Mouse (Mus musculus) hindbrain, embryonic 13.5 days (tissue): ENCODE measurements at regions not wholly inside any gene's neighbourhood (a gene's known extent, or its start where the extent isn't known, plus 50 kb on each side); places are given as distances from the start of the nearest gene placed in this dataset.
"Not testable (repeated sequence)": the region's sequence is repeated elsewhere in the genome, so short reads cannot be mapped to it uniquely, and the experiment has no call there.

Experiments used
- ATAC-seq: fragments of 200-750 bp; cut with Nextera tagmentation; 2 replicates; pipeline ENCODE4 v1.8.0; 2017; ENCODE audit warnings: moderate TSS enrichment; ENCODE audit not compliant: low FRiP score
- H3K27ac ChIP-seq: fragments of 300-500 bp; sonication (generic); 2 replicates; pipeline ENCODE4 v1.5.1; 2015; ENCODE audit warnings: inconsistent platforms, mild to moderate bottlenecking, moderate library complexity
- H3K27me3 ChIP-seq: fragments of 300-500 bp; sonication (generic); 2 replicates; pipeline ENCODE4 v1.6.1; 2015; ENCODE audit warnings: mild to moderate bottlenecking, inconsistent platforms
- H3K36me3 ChIP-seq: fragments of 300-500 bp; sonication (generic); 2 replicates; pipeline ENCODE4 v1.6.1; 2015; ENCODE audit warnings: mild to moderate bottlenecking, inconsistent platforms
- H3K4me1 ChIP-seq: fragments of 300-500 bp; sonication (generic); replicated peaks from 2 replicates; pipeline ENCODE4 v1.6.1; 2015; ENCODE audit warnings: inconsistent platforms
- H3K4me2 ChIP-seq: fragments of 300-500 bp; sonication (generic); 2 replicates; pipeline ENCODE4 v1.6.1; 2015; ENCODE audit warnings: inconsistent platforms, mild to moderate bottlenecking, moderate library complexity
- H3K4me3 ChIP-seq: fragments of 300-500 bp; sonication (generic); 2 replicates; pipeline ENCODE4 v1.5.1; 2015; ENCODE audit warnings: mild to moderate bottlenecking, inconsistent platforms
- H3K9ac ChIP-seq: fragments of 300-500 bp; sonication (generic); 2 replicates; pipeline ENCODE4 v1.6.1; 2015; ENCODE audit warnings: mild to moderate bottlenecking, inconsistent platforms
- H3K9me3 ChIP-seq: fragments of 300-500 bp; sonication (generic); 2 replicates; pipeline ENCODE4 v1.6.1; 2016; ENCODE audit warnings: inconsistent platforms
- WGBS: fragments of 180-500 bp; shearing (Covaris S2); methylation state at CpG from one replicate; pipeline ENCODE4 v1.1.7; 2015; 5-methylcytosine and 5-hydroxymethylcytosine counted together

- Histone ChIP-seq H3K36me3 (no peaks in the 10 kb centered on the region), H3K9ac (no peak overlapping the region)
- no peak for ATAC-seq
Observed at GRCm38 (mm10) chr1:194504207-194504606, 113.8 kb upstream of the Plxna2 start.

GRCm38 (mm10) chr1:194503517-194503916 lies 114.5 kb upstream of the Plxna2 start:
- 25% methylated on average over 3 of the region's 3 CpGs for WGBS
- Histone ChIP-seq H3K4me3 (no peak overlapping the region), H3K4me2 (no peak overlapping the region), H3K27me3 (no peaks in the 10 kb centered on the region), H3K27ac (no peak overlapping the region), H3K4me1 (peaks cover 5% of the 10 kb centered on the region), H3K36me3 (no peaks in the 10 kb centered on the region), H3K9me3 (no peaks in the 10 kb centered on the region), H3K9ac (no peak overlapping the region)
- ATAC-seq: no peak

More at GRCm38 (mm10) chr1:194504207-194504606, 113.8 kb upstream of the Plxna2 start:
- peaks cover 5% of the 10 kb centered on the region for H3K4me1 ChIP-seq
- no peak overlapping the region for H3K4me2 ChIP-seq
- H3K27me3 ChIP-seq: no peaks in the 10 kb centered on the region
- no peak overlapping the region for H3K4me3 ChIP-seq
- no peak overlapping the region for H3K27ac ChIP-seq
- H3K9me3 ChIP-seq: no peaks in the 10 kb centered on the region

- ATAC-seq: no peak
- 88% methylated on average over 2 of the region's 2 CpGs for WGBS
- H3K9me3 ChIP-seq: no peaks in the 10 kb centered on the region
- no peak overlapping the region for H3K4me3 ChIP-seq
- no peaks in the 10 kb centered on the region for H3K27me3 ChIP-seq
- no peak overlapping the region for H3K4me2 ChIP-seq
- no peaks in the 10 kb centered on the region for H3K36me3 ChIP-seq
- no peak overlapping the region for H3K9ac ChIP-seq
- H3K4me1 ChIP-seq: no peaks in the 10 kb centered on the region; the same call in 1 of the 2 replicates
- H3K27ac ChIP-seq: no peak overlapping the region
Observed at GRCm38 (mm10) chr1:194496424-194496823, 121.6 kb upstream of the Plxna2 start.

GRCm38 (mm10) chr1:194491111-194491510 lies 126.9 kb upstream of the Plxna2 start:
- Histone ChIP-seq H3K36me3 (no peaks in the 10 kb centered on the region), H3K4me2 (no peak overlapping the region), H3K4me1 (no peaks in the 10 kb centered on the region), H3K4me3 (no peak overlapping the region), H3K9me3 (no peaks in the 10 kb centered on the region), H3K27ac (no peak overlapping the region), H3K9ac (no peak overlapping the region), H3K27me3 (no peaks in the 10 kb centered on the region)
- ATAC-seq: no peak

GRCm38 (mm10) chr1:194488126-194488525 lies 129.9 kb upstream of the Plxna2 start:
- H3K4me1 ChIP-seq: no peaks in the 10 kb centered on the region
- ATAC-seq: no peak
- H3K36me3 ChIP-seq: no peaks in the 10 kb centered on the region

GRCm38 (mm10) chr1:194482717-194483059 lies 135.3 kb upstream of the Plxna2 start:
- Histone ChIP-seq H3K9ac (no peak overlapping the region), H3K27me3 (no peaks in the 10 kb centered on the region), H3K4me3 (no peak overlapping the region), H3K4me2 (no peak overlapping the region), H3K9me3 (no peaks in the 10 kb centered on the region), H3K27ac (no peak overlapping the region), H3K4me1 (no peaks in the 10 kb centered on the region), H3K36me3 (no peaks in the 10 kb centered on the region)
- no peak for ATAC-seq

More at GRCm38 (mm10) chr1:194488126-194488525, 129.9 kb upstream of the Plxna2 start:
- H3K27me3 ChIP-seq: no peaks in the 10 kb centered on the region
- H3K4me2 ChIP-seq: no peak overlapping the region
- no peak overlapping the region for H3K27ac ChIP-seq
- H3K9me3 ChIP-seq: no peaks in the 10 kb centered on the region
- no peak overlapping the region for H3K4me3 ChIP-seq
- H3K9ac ChIP-seq: no peak overlapping the region

- Histone ChIP-seq H3K36me3 (no peaks in the 10 kb centered on the region), H3K4me3 (no peak overlapping the region), H3K9me3 (no peaks in the 10 kb centered on the region), H3K27ac (no peak overlapping the region), H3K4me1 (no peaks in the 10 kb centered on the region), H3K9ac (no peak overlapping the region), H3K27me3 (no peaks in the 10 kb centered on the region), H3K4me2 (no peak overlapping the region)
- no peak for ATAC-seq
- WGBS: 70% methylated on average over 6 of the region's 6 CpGs
Observed at GRCm38 (mm10) chr1:194482001-194482716, 135.9 kb upstream of the Plxna2 start.

- H3K9me3 ChIP-seq, H3K9ac ChIP-seq, ATAC-seq, H3K27ac ChIP-seq, H3K36me3 ChIP-seq, H3K4me2 ChIP-seq, H3K4me3 ChIP-seq, H3K27me3 ChIP-seq, H3K4me1 ChIP-seq: not testable (repeated sequence)
- 88% methylated on average over 2 of the region's 2 CpGs for WGBS
Observed at GRCm38 (mm10) chr1:194471281-194471680, 146.7 kb upstream of the Plxna2 start.

GRCm38 (mm10) chr1:194452480-194452879 lies 165.5 kb upstream of the Plxna2 start:
- no peak for ATAC-seq
- no peaks in the 10 kb centered on the region for H3K27me3 ChIP-seq
- whole genome bisulfite sequencing: 72% methylated on average over 1 of the region's 1 CpGs

GRCm38 (mm10) chr1:194443681-194444080 lies 174.3 kb upstream of the Plxna2 start:
- Histone ChIP-seq H3K4me1 (no peaks in the 10 kb centered on the region), H3K27me3 (no peaks in the 10 kb centered on the region), H3K27ac (no peak overlapping the region), H3K4me2 (no peak overlapping the region), H3K36me3 (no peaks in the 10 kb centered on the region), H3K9ac (no peak overlapping the region), H3K4me3 (no peak overlapping the region), H3K9me3 (no peaks in the 10 kb centered on the region)
- ATAC-seq: no peak
- 96% methylated on average over 1 of the region's 1 CpGs for WGBS

More at GRCm38 (mm10) chr1:194452480-194452879, 165.5 kb upstream of the Plxna2 start:
- Histone ChIP-seq H3K36me3 (no peaks in the 10 kb centered on the region), H3K4me3 (no peak overlapping the region), H3K4me2 (no peak overlapping the region), H3K4me1 (no peaks in the 10 kb centered on the region), H3K9ac (no peak overlapping the region), H3K9me3 (no peaks in the 10 kb centered on the region), H3K27ac (no peak overlapping the region)

GRCm38 (mm10) chr1:194437301-194437700 lies 180.7 kb upstream of the Plxna2 start:
- Histone ChIP-seq H3K4me2 (no peak overlapping the region), H3K9ac (no peak overlapping the region), H3K27ac (no peak overlapping the region), H3K36me3 (no peaks in the 10 kb centered on the region), H3K4me3 (no peak overlapping the region), H3K9me3 (no peaks in the 10 kb centered on the region), H3K4me1 (0 out of 2 replicates have a peak, but pooled peaks cover 7% of the 10 kb centered on the region), H3K27me3 (no peaks in the 10 kb centered on the region)
- no peak for ATAC-seq
- 82% methylated on average over 5 of the region's 5 CpGs for WGBS

- WGBS: 62% methylated on average over 3 of the region's 3 CpGs
- no peak overlapping the region for H3K4me3 ChIP-seq
- H3K27me3 ChIP-seq: no peaks in the 10 kb centered on the region
- H3K27ac ChIP-seq: no peak overlapping the region
- H3K4me1 ChIP-seq: 0 out of 2 replicates have a peak, but pooled peaks cover 7% of the 10 kb centered on the region
- no peak overlapping the region for H3K9ac ChIP-seq
- ATAC-seq: no peak
- H3K36me3 ChIP-seq: no peaks in the 10 kb centered on the region
- no peaks in the 10 kb centered on the region for H3K9me3 ChIP-seq
- no peak overlapping the region for H3K4me2 ChIP-seq
Observed at GRCm38 (mm10) chr1:194435060-194435459, 183.0 kb upstream of the Plxna2 start.

GRCm38 (mm10) chr1:194428586-194428985 lies 189.4 kb upstream of the Plxna2 start:
- no peaks in the 10 kb centered on the region for H3K9me3 ChIP-seq
- no peaks in the 10 kb centered on the region for H3K36me3 ChIP-seq
- no peak overlapping the region for H3K9ac ChIP-seq
- no peaks in the 10 kb centered on the region for H3K27me3 ChIP-seq
- no peak for ATAC-seq
- WGBS: 80% methylated on average over 3 of the region's 3 CpGs
- no peaks in the 10 kb centered on the region for H3K4me1 ChIP-seq
- H3K4me2 ChIP-seq: no peak overlapping the region
- H3K4me3 ChIP-seq: no peak overlapping the region
- no peak overlapping the region for H3K27ac ChIP-seq
